Mouse (Mus musculus) heart, embryonic 14.5 days (tissue): Measurements from ENCODE around the gene Gtsf1. TPM values are rescaled to one million over a fixed set of nuclear protein-coding genes. Genes with fewer than 3 reads are reported as not detected.

Source experiments
- ATAC-seq: fragments of 200-750 bp; cut with Nextera tagmentation; 2 replicates; pipeline ENCODE4 v1.8.0; 2017; ENCODE audit warnings: low read depth, moderate TSS enrichment; ENCODE audit not compliant: insufficient number of reproducible peaks, insufficient read depth, low FRiP score
- H3K27ac ChIP-seq, 2 experiments: fragments of 200-500 bp in 1 of 2; fragments of 300-500 bp in 1 of 2; sonication (generic) in 1 of 2; replicated peaks in 1 of 2; 2 replicates each; pipeline ENCODE4 v1.5.1; 2012 to 2014; ENCODE audit warnings: low read depth in 2 of 2, low read length in 2 of 2, control low read depth in 1 of 2, mild to moderate bottlenecking in 1 of 2, mixed read lengths in 1 of 2; ENCODE audit not compliant: control insufficient read depth in 1 of 2, insufficient read depth in 1 of 2
- H3K27me3 ChIP-seq: fragments of 300-500 bp; sonication (generic); 2 replicates; pipeline ENCODE4 v1.6.1; 2014; ENCODE audit warnings: mild to moderate bottlenecking, low read length, control low read depth; ENCODE audit not compliant: control insufficient read depth, insufficient read depth
- H3K36me3 ChIP-seq: fragments of 300-500 bp; sonication (generic); 2 replicates; pipeline ENCODE4 v1.6.1; 2014; ENCODE audit warnings: mild to moderate bottlenecking, control low read depth, low read length, mixed read lengths; ENCODE audit not compliant: control insufficient read depth, insufficient read depth
- H3K4me1 ChIP-seq, 2 experiments: fragments of 200-500 bp in 1 of 2; fragments of 300-500 bp in 1 of 2; sonication (generic) in 1 of 2; 2 replicates each; pipeline ENCODE4 v1.6.1; 2012 to 2014; ENCODE audit warnings: low read length in 2 of 2, control low read depth in 1 of 2, mixed read lengths in 1 of 2; ENCODE audit not compliant: control insufficient read depth in 2 of 2, insufficient read depth in 2 of 2
- H3K4me2 ChIP-seq: fragments of 300-500 bp; sonication (generic); 2 replicates; pipeline ENCODE4 v1.6.1; 2014; ENCODE audit warnings: mild to moderate bottlenecking, low read length
- H3K4me3 ChIP-seq, 2 experiments: fragments of 200-500 bp in 1 of 2; fragments of 300-500 bp in 1 of 2; sonication (generic) in 1 of 2; 2 replicates each; pipeline ENCODE4 v1.5.1; 2012 to 2014; ENCODE audit warnings: low read length in 2 of 2, mild to moderate bottlenecking in 2 of 2, control low read depth in 1 of 2, low read depth in 1 of 2, moderate library complexity in 1 of 2; ENCODE audit not compliant: control insufficient read depth in 1 of 2, insufficient read depth in 1 of 2
- H3K9ac ChIP-seq: fragments of 300-500 bp; sonication (generic); 2 replicates; pipeline ENCODE4 v1.6.1; 2014; ENCODE audit warnings: mild to moderate bottlenecking, low read length
- H3K9me3 ChIP-seq: fragments of 300-500 bp; sonication (generic); 2 replicates; pipeline ENCODE4 v1.6.1; 2016; ENCODE audit warnings: low read length, control low read depth; ENCODE audit not compliant: control insufficient read depth
- WGBS: fragments of 180-500 bp; shearing (Covaris S2); extraction: QIAGEN DNeasy Blood & Tissue Kit; methylation state at CpG from one replicate; pipeline ENCODE4 v1.1.7; 2014; 5-methylcytosine and 5-hydroxymethylcytosine counted together
- polyA plus RNA-seq: library from polyadenylated mRNA; unstranded; fragments of >200 nt; fragmentation: Nextera tagmentation; extraction: Ambion mirVana; gene quantifications from 2 replicates; pipeline ENCODE4 v1.2.1, GENCODE M21; 2014

Gtsf1 gene
- polyA plus RNA-seq, 1 experiment from 2014 or later: 41.3 TPM

- peak; percentile 57 for ATAC-seq
- WGBS: 24% methylated on average over 8 of the region's 8 CpGs
- Histone ChIP-seq H3K27me3 (no peaks in the 10 kb centered on the region), H3K4me2 (peak overlapping the region; percentile 13; the same call in 1 of the 2 replicates), H3K9me3 (no peaks in the 10 kb centered on the region), H3K4me1 (peaks cover 25 to 40% of the 10 kb centered on the region in 2 experiments), H3K4me3 (no peak overlapping the region), H3K27ac (peak overlapping the region; percentile 68 to 72), H3K9ac (peak overlapping the region; percentile 17; the same call in 1 of the 2 replicates), H3K36me3 (no peaks in the 10 kb centered on the region)
Observed at GRCm38 (mm10) chr15:103376837-103377269, 53.4 kb downstream of the Gtsf1 start.

GRCm38 (mm10) chr15:103375112-103375800 is 55.0 kb downstream of the Gtsf1 start:
- Histone ChIP-seq H3K36me3 (no peaks in the 10 kb centered on the region), H3K9me3 (no peaks in the 10 kb centered on the region), H3K27ac (no peak overlapping the region), H3K4me2 (no peak overlapping the region), H3K27me3 (no peaks in the 10 kb centered on the region), H3K9ac (no peak overlapping the region), H3K4me3 (no peak overlapping the region), H3K4me1 (peaks cover 27 to 44% of the 10 kb centered on the region in 2 experiments)
- 83% methylated on average over 4 of the region's 4 CpGs for WGBS
- no peak for ATAC-seq

- no peak for ATAC-seq
- no peaks in the 10 kb centered on the region for H3K27me3 ChIP-seq
- H3K4me1 ChIP-seq: peaks cover 23 to 35% of the 10 kb centered on the region in 2 experiments
- H3K9me3 ChIP-seq: no peaks in the 10 kb centered on the region
- no peak overlapping the region for H3K4me3 ChIP-seq
- no peak overlapping the region for H3K27ac ChIP-seq
- no peak overlapping the region for H3K4me2 ChIP-seq
- H3K9ac ChIP-seq: no peak overlapping the region
- no peaks in the 10 kb centered on the region for H3K36me3 ChIP-seq
Observed at GRCm38 (mm10) chr15:103372461-103372860, 57.8 kb downstream of the Gtsf1 start.

- H3K36me3 ChIP-seq: no peaks in the 10 kb centered on the region
- H3K4me3 ChIP-seq: no peak overlapping the region
- no peaks in the 10 kb centered on the region for H3K9me3 ChIP-seq
- ATAC-seq: no peak
- H3K27ac ChIP-seq: peak overlapping the region in 1 of 2 experiments; percentile 1; a peak in 1 of 4 replicates
- H3K9ac ChIP-seq: no peak overlapping the region
- H3K4me2 ChIP-seq: no peak overlapping the region
- H3K4me1 ChIP-seq: peaks cover 22 to 34% of the 10 kb centered on the region in 2 experiments
- no peaks in the 10 kb centered on the region for H3K27me3 ChIP-seq
- 46% methylated on average over 1 of the region's 1 CpGs for WGBS
Observed at GRCm38 (mm10) chr15:103371741-103372140, 58.5 kb downstream of the Gtsf1 start.

- Histone ChIP-seq H3K27me3 (no peaks in the 10 kb centered on the region), H3K36me3 (no peaks in the 10 kb centered on the region), H3K9ac (no peak overlapping the region), H3K9me3 (no peaks in the 10 kb centered on the region), H3K4me1 (peaks cover 20 to 29% of the 10 kb centered on the region in 2 experiments), H3K4me3 (no peak overlapping the region), H3K27ac (peak overlapping the region; percentile 1 to 26; a peak in 1 of 4 replicates), H3K4me2 (no peak overlapping the region)
- no peak for ATAC-seq
- 27% methylated on average over 2 of the region's 2 CpGs for WGBS
Observed at GRCm38 (mm10) chr15:103371208-103371607, 59.1 kb downstream of the Gtsf1 start.

GRCm38 (mm10) chr15:103370462-103370861 is 59.8 kb downstream of the Gtsf1 start:
- Histone ChIP-seq H3K36me3 (no peaks in the 10 kb centered on the region), H3K27me3 (no peaks in the 10 kb centered on the region), H3K4me2 (no peak overlapping the region), H3K9me3 (no peaks in the 10 kb centered on the region), H3K9ac (no peak overlapping the region), H3K4me3 (no peak overlapping the region), H3K4me1 (peaks cover 20 to 28% of the 10 kb centered on the region in 2 experiments), H3K27ac (no peak overlapping the region)
- ATAC-seq: no peak
- 41% methylated on average over 4 of the region's 4 CpGs for WGBS

GRCm38 (mm10) chr15:103369123-103369522 is 61.1 kb downstream of the Gtsf1 start:
- no peak overlapping the region for H3K27ac ChIP-seq
- peaks cover 25 to 37% of the 10 kb centered on the region in 2 experiments for H3K4me1 ChIP-seq
- no peak overlapping the region for H3K4me2 ChIP-seq
- 32% methylated on average over 1 of the region's 1 CpGs for WGBS
- H3K9ac ChIP-seq: no peak overlapping the region
- H3K36me3 ChIP-seq: no peaks in the 10 kb centered on the region
- no peak overlapping the region for H3K4me3 ChIP-seq
- no peaks in the 10 kb centered on the region for H3K27me3 ChIP-seq
- no peaks in the 10 kb centered on the region for H3K9me3 ChIP-seq
- no peak for ATAC-seq
